Mouse (Mus musculus) inflammation-experienced regulatory T-cells, adult 6 months (primary cell): ENCODE results near the gene Depdc1b. TPM values are rescaled to one million over a fixed set of nuclear protein-coding genes. Genes with fewer than 3 reads are reported as not detected.

Experiments
- ATAC-seq: one replicate; pipeline ENCODE4 v1.8.0; 2017
- polyA plus RNA-seq, 3 experiments: library from polyadenylated mRNA; unstranded; fragments of 100-300 nt; shearing (Covaris generic); gene quantifications; one replicate each; pipeline ENCODE4 v1.2.1; 2017

Gene Depdc1b
- polyA plus RNA-seq, 3 experiments from 2014 or later: 0.30 to 12.3 (median 0.53) TPM

DNA sequence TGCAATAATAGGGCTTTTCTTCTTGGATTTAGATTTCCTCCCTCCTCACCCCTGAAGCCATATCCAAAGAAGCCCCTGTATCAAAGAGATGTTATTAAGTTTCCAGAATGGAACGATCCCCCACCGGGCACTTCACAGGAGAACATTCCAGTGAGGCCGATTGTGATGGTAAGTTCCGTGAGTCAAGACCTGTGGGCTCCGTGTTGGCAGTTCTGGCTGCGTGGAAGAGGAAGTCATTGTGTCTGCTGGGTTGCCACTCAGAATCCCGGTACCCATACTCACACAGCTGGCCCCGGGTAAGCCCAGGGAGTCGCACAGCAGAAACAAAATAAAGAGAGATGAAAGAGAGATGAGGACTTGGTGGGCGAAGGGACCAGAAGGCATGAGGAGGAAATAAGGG lies 41.2 kb downstream of the Depdc1b start:
- no peak for ATAC-seq

DNA sequence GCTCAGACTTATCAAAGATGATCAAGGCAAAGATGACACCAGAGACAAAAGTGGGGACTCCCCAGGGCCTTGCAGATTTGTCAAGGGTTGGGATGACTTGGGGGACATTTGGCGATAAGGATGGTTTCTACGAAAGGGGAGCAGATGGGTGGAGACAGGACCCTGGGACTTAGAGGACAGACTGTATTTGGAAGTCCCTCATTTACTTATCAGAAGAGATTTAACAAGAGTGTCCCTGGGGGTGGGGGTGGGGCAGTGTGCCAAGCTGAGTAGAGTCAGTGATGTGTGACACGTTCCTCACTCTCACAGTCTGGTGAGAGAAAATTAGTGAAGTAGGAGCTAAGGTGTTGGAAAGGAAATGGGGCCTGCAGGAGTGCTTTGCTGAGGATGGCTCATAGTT lies 42.1 kb downstream of the Depdc1b start:
- ATAC-seq: no peak

DNA sequence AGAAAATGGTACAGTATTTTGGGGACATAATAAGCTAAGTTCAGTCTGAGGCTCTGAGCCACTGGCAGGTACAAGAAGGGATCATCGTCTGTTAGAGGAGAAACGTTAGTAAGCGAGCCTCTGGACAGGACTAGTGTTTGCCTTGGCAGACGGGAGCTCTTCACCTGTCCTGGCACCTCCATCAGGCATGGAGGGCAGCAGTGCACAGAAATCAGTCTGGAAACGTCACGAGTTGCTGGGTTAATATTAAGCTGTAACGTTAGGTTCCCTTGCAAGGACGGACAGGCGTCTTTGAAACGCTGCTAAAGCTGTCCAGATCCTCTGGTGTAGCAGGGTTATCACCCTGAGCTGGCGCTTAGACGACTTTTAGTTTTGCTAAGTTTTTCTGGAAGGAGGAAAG lies 51.4 kb downstream of the Depdc1b start:
- ATAC-seq: no peak

DNA sequence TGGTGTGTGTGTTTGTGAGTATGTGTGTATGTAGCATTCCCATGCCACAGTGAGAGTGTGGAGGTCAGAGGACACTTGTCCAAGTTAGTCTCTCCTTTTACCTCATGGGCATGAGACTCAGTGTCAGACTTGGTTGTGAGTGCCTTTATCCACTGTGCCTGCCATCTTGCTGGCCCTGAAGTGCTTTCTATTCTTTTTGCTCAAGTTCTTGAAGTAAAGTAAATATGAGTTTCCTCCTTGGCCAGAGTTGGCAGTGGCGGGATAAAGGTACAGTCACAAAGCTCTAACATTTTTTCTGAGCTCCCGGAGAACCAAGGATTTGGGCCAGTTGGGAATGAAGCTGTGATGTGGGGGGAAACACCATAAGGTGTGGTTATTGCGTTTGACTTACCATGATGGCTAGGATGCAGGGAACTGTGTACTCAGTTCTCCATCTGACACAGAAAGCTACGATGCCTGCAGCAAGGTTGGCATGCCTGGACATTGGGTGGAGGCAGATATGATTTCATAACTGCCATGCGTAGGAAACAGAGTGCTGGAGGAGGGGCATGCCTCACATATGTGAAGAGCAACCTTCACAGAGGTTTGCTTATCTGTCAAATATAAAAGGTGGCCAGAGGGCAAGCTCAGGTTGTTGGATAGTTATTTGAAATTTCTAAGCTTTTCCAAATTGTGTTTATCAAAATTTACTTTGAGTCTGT lies 54.3 kb downstream of the Depdc1b start:
- ATAC-seq: no peak

DNA sequence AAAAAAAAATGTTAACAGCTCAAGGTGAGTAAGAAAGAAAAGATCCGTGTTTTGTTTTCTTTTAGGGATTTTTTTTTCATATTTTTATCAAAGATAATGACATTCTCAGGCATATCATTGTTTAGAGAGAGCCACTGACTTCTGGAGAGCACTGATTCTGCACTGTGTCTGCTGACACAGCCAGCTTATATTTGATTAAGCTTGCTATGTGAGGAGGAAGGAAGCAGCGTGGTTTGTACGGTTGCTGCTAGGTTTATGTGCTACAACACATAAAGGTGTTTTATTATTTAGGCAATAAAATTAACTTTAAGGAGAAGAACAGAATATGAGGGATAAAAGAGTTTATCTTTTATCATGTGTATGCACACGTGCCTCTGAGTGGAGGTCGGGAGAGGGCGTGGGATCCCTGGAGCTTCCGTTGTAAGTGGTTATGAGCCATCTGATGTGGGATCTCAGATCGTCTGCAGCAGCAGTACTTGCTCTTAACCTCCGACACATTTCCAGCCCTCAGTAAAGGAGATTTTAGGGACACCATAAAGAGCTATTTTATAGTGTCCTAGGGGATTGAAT lies 55.3 kb downstream of the Depdc1b start:
- no peak for ATAC-seq

DNA sequence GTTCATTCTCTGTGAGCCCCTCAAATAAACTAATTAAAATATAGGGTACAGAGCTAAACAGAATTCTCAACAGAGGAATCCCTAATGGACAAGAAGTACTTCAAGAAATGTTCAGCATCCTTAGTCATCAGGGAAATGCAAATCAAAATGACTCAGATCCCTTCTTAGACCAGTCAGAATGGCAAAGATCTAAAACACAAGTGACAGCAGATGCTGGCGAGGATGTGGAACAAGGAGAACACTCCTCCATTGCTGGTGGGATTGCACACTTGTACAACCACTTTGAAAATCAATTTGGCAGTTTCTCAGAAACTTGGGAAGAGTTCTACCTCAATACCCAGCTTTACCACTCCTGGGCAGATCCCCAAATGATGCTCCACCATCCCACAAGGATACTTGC lies 57.1 kb downstream of the Depdc1b start:
- no peak for ATAC-seq

DNA sequence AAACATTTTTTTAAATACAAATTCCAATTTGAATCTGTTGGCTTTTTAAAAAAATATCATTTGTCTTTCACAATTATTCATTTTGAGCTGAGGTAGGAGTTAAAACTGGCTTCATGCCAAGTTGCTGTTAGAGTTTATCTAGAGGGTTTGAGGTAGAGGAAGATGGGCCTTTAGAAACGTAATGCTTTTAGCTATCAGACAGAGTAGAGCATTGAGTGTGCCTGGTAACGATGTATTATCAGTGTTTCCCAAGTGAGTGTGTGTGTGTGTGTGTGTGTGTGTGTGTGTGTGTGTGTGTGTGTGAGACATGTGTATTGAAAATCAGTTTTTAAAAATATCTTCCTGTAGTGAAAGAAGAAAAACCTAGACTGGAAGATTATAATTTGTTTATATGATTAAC lies 60.5 kb downstream of the Depdc1b start:
- no peak for ATAC-seq

DNA sequence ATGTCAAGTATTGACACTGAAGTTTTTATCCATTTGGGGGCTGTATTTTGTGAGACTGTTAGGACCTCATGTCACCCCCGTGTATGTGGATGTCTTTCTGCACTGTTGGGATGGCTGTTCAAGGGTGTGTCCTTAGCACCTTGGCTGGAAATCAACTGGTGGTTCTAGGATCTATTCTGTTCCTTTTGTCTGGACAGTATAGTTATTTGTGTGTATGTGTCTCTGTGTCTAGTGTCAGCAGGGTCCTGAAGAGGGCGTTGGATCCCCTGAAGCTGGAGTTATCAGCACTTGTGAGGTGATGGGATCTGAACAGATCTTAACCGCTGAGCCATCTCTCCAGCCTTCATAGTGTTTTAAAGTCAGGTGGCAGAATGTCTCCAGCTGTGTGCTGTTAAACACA lies 65.0 kb downstream of the Depdc1b start:
- ATAC-seq: no peak

DNA sequence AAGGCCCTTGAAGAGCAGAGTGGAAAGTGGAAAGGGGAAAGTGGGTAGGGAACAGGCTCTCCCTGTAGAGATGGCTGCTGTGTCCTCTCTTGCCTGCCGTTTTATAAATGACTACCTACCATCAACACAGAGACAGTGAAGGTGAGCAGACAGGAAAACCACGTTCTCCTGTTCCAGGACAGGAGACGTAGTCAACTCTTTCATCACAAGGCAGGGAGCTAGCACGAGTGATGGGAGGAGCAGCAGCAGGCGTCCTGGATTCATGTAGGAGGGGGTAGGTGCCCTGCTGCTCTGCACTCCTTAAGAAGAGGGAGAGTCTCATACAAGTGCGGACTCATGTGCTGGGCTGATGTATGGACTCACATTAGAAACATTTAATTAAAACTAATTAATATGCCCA lies 66.9 kb downstream of the Depdc1b start:
- ATAC-seq: no peak

DNA sequence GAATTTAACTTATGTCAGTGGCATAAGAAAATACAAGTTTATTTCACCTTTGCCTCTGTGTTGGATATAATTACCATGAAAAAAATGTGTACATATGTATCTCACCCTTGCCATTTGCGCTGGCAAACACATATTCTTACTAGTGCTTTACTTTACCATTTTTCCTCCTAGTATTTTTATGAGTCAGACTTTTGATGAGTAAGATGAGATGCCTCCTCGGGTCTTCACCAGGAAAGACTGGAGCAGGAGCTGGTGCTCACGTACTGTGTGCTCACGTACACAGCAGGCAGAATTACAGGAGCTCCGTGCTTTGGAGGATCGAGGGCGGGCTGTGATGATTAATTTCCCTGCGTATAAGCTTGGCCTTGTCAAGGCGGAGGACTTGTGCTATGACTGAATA lies 69.9 kb downstream of the Depdc1b start:
- no peak for ATAC-seq

DNA sequence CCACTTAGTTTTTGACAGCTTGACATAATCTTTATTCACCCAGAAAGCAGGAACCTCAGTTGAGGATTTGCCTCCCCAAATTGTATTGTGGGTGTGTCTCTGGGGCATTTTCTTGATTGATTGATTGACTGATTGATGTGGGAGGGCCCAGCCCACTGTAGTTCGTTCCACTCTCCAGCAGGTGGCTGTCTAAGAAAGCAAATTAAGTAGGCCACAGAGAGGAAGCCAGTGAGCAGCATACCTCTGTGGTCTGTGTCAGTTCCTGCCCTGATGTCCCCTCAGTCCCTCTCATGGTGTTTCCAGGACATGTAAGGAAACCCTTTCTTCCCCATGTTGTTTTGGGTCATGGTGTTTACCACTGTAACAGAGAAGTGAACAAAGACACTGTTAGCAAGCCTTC lies 74.4 kb downstream of the Depdc1b start:
- peak; percentile 98 for ATAC-seq

DNA sequence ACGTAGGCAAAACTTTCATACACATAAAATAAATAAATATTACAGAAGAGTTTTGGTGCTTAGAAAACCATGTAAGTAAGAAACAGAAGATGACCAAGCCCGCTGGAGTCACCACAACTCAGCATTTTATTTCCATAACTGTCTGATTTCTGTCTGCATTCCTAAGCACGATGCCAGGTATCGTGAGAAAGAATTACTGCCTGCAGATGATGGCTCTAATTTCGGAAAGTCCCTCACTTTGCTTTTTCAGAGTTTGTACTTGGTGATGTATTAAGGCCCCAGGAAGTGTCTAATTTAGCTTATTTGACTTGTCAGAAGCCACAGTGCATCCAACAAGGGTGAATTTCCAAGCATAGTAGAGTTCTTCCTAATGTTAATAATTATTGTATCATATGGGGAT lies 87.1 kb downstream of the Depdc1b start:
- ATAC-seq: no peak

DNA sequence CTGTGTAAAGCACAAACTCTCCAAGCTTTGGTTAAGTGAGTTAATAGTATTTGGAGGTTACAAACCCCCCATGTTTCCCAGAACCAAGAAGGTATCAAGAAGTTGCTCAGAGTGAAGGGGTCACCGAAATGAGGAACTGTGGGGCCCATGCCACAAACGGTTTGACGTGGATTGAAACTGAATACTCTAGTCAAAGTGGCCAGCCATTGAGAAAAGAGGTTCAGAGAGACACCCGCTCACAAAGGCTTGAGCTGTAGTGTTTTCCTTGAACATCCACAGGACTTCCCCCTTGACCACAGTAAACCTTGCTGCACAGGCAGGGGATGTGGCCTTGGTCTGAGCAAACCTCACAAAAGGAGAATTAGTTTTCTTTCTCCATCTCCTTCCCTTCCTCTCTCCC lies 88.2 kb downstream of the Depdc1b start:
- no peak for ATAC-seq

DNA sequence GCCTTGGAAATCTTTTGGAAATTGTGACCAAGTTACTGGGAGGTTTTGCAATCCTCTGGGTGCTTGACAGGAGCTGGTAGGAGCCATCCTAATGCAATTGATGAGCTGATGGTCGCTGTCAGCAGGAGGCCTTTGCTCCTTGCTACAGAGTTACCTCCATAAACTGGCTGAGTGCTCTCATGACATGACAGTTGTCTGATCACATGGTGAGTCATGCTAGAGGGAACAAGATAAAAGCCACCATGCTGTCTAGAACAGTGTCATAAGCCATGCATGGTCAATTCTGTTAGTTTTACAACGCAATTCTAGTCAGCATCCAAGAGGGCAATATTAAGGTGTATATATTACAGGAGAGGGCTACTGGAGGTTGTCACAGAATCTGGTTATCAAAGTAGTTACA lies 99.3 kb downstream of the Depdc1b start:
- no peak for ATAC-seq

DNA sequence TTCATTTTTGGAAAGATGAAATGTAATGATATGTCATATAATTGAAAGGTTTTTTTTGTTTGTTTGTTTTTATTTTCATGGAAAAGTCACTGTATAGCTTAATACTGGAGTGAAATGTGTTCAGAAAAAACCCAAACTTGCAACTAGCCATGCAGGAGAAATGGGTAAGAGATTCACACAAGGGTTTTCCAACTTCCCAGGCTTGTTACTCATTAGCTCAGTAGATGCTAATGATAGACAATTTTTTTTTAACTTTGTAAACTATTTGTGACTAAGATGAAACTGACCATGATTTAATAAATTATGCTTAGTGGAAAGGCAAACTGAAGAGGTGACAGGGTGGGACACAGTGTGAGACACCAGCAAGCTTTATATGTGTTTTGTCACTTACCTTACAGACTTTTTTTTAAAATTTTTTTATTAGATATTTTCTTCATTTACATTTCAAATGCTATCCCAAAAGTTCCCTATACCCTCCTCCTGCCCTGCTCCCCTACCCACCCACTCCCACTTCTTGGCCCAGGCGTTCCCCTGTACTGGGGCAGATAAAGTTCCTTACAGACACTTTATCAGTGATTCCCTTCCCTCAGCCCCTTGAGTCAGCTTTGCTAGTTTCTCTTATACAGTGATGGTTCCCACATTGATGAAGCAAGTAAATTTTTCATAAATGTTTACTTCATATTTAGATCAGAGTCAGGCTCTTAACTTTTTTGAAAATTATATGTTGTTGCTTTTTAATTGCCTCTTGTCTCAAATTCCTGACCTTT lies 102.8 kb downstream of the Depdc1b start:
- no peak for ATAC-seq

DNA sequence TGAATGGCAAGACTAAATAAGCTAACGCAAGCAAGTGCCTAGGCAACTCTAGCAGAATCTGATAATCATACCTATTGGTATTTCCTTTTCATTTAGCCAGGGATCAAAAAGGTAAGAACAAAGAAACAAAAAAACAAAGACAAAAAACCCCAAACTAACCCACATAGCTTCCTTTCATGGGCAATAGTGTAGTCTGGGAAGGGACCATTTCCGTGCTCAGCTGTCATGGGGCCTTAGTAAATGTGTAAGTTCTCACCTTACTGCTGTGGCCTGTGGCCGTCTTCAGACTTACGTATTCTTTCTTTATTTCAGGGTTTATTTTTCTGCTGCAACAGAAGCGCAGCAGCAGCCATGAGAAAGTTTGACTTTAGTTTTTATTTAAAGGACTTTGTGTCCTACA lies 110.2 kb downstream of the Depdc1b start:
- peak; percentile 54 for ATAC-seq

DNA sequence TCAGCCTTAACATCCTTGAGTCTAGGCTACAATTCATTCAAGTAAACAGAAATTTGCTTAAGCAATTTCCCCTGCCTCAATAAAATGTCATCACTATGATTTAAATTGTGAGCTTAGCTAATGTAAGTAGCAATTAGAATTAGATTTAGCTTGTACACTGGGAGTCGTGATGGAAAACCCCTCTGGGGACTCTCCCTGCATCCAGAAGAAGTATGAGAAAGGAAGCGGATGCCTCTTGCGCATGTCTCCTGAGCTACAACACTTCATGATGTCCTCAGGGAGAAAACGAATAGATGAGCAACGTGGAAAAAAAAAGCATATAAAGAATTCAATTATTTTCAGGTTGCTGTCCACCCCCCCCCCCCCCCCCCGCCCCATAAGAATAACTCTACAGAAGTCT lies 112.7 kb downstream of the Depdc1b start:
- no peak for ATAC-seq

DNA sequence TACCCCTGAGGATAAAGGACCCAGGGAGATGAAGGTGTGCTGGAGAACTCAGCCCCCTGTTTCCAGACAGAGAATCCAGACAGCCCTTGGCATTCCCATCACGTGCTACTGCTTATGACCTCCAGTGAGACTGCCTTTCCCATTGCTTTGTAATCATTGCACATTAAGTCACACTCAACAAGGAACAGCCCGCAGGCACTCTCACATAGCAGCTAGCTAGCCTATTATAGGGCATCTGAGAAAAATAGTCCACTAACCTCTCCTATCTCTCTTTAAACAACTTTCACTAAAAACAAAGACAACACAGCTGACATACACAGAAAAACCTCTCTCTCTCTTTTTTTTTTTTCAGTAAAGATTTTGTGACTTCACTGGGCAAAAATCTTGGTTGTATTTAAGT lies 113.5 kb downstream of the Depdc1b start:
- ATAC-seq: no peak

DNA sequence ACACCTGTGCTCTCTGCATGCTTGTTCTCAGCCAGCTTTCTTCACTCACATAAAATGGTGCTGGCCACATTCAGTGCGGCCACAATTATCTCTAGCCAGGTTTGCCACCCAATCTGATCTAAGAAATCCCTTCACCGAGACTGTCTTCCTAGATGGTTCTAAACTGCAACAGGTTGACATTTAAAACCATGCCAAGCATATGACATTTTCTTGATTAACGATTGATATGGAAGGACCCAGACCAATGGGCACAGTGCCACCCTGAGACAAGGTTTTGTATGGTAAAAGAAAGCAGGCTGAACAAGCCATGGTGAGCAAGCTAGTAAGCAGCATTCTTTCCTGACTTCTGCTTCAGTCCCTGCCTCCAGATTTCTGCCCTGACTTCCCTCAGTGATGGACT lies 115.6 kb downstream of the Depdc1b start:
- ATAC-seq: no peak

DNA sequence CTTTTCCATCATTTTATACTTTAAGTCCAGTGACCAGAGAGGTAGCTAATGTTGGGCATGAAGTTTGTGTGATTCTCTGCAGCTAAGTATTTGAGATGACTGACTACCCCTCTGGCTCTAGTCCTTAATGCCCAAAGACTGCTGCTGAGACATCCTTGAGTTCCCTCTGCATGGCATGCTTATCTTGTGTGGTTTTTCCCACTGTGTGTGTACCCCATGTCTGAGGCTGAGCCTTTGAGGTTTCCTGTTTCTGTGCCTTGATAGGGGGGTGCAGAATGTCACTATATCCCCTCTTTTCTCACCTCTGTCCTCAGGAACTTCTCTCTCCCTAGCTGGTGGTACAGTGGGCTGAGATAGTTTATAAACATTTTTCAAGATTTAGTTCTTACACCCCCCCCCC lies 119.6 kb downstream of the Depdc1b start:
- no peak for ATAC-seq

DNA sequence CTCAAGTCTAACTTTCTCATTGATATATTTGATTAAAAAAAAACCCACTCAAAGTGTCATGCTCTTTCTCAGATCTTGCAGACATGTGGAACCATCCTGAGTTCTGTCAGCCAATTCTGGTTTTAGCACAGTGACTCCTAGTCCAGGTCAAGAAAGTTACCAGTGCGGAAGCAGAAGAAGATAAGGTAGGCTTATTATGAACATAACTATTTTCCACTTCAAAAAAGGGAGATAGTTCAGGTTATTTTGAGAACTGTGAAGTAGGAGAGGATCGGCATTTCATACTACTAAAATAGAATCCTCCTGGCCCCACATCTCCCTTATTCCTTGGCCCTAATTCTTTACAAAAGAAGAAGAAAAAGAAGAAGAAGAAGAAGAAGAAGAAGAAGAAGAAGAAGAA lies 121.3 kb downstream of the Depdc1b start:
- ATAC-seq: no peak

DNA sequence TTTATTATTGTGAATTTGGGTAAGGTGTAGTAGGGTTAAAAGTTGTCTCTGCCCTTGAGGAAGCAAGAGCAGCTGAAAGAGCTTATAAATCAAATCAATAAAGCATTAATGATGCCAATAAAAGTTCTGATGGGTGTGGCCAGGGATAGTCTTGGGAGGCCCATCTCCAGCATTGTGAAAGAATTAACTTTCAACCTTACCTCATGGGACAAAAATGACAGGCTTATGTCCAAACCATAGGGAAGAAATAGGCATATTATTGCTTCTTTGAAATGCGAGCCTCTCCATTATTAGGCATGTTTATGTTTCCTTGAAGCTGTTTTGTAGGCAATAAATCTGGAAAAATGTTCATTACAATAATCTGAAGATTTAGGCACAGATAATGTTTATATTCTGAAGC lies 122.9 kb downstream of the Depdc1b start:
- ATAC-seq: no peak

DNA sequence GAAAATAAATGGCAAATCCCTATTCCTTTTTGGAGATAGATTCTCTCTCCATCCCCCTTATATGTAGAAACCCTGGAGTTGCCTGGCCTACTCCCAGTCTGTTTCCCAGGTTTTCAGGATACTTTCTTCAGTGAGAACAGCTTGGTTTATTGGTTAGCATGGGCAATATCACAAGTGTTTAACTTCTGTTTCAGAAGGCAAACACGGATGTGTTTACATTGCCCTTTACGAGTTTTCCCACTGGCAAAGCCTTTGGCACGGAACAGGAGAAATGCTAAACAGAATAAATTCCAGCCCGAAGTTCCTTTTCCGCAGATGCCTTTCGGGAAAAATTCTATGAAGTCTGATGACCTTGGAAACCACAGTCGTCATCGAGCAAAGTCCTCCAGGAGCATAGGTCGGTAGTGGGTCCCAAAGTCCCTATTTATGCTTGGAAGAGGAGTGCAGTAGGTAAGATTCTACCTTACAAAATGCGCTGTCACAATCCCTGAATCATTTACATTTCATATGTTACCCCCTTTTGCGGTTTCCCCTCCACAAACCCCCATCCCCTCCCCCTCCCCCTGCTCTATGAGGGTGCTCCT lies 132.3 kb downstream of the Depdc1b start:
- no peak for ATAC-seq
